Mouse (Mus musculus) ES-Bruce4 (cell line): ENCODE data around the gene Ugdh. TPM values are rescaled to one million over a fixed set of nuclear protein-coding genes. Genes with fewer than 3 reads are reported as not detected.

Experiments
- H3K27ac ChIP-seq: 2 replicates; pipeline ENCODE4 v1.5.1; 2012; ENCODE audit warnings: low read length, inconsistent platforms; ENCODE audit not compliant: insufficient read depth
- H3K27me3 ChIP-seq: 2 replicates; pipeline ENCODE4 v1.6.1; 2012; ENCODE audit warnings: mild to moderate bottlenecking, low read length, inconsistent platforms; ENCODE audit not compliant: control insufficient read depth, poor library complexity, insufficient read depth, severe bottlenecking
- H3K36me3 ChIP-seq: 2 replicates; pipeline ENCODE4 v1.6.1; 2012; ENCODE audit warnings: inconsistent platforms, mild to moderate bottlenecking, low read length, moderate library complexity; ENCODE audit not compliant: control insufficient read depth, poor library complexity, insufficient read depth, severe bottlenecking
- H3K4me1 ChIP-seq: one replicate; pipeline ENCODE4 v1.8.1; 2011; ENCODE audit warnings: low read length; ENCODE audit not compliant: control insufficient read depth, insufficient read depth
- H3K4me3 ChIP-seq: 2 replicates; pipeline ENCODE4 v1.5.1; 2011; ENCODE audit warnings: low read depth, mild to moderate bottlenecking, low read length
- H3K9ac ChIP-seq: 2 replicates; pipeline ENCODE4 v1.6.1; 2012; ENCODE audit warnings: low read depth, mild to moderate bottlenecking, inconsistent platforms; ENCODE audit not compliant: poor library complexity, severe bottlenecking
- H3K9me3 ChIP-seq: replicated peaks from 2 replicates; pipeline ENCODE4 v1.6.1; 2012; ENCODE audit warnings: mild to moderate bottlenecking, low read length, inconsistent platforms; ENCODE audit not compliant: control insufficient read depth, poor library complexity, insufficient read depth, severe bottlenecking
- CTCF ChIP-seq: IDR thresholded peaks from one replicate; pipeline ENCODE4 v1.8.1; 2011; ENCODE audit warnings: low read depth, low read length
- EP300 ChIP-seq: IDR thresholded peaks from 2 replicates; pipeline ENCODE4 v1.6.1; 2011; ENCODE audit warnings: low read depth, low read length; ENCODE audit not compliant: insufficient read depth
- POLR2A ChIP-seq: IDR thresholded peaks from one replicate; pipeline ENCODE4 v1.8.1; 2011; ENCODE audit warnings: low read length; ENCODE audit not compliant: insufficient read depth
- polyA plus RNA-seq: library from polyadenylated mRNA; stranded (reverse); fragments of >200 nt; gene quantifications from 2 replicates; pipeline ENCODE4 v1.2.4, GENCODE M21; 2011; ENCODE audit warnings: low read depth; ENCODE audit not compliant: missing spikeins, insufficient read depth, insufficient read length

Gene Ugdh
- polyA plus RNA-seq, 1 experiment = 31.4 TPM

- H3K4me3 ChIP-seq = no peak overlapping the region
- H3K9ac ChIP-seq = no peak overlapping the region
- H3K27ac ChIP-seq = no peak overlapping the region
- H3K27me3 ChIP-seq = no peaks in the 10 kb centered on the region
- H3K36me3 ChIP-seq = peaks cover 2% of the 10 kb centered on the region; the same call in 1 of the 2 replicates
- H3K4me1 ChIP-seq = no peaks in the 10 kb centered on the region
- TF ChIP-seq POLR2A = no peak
- TF ChIP-seq CTCF = peak; percentile 65
- no peak for TF ChIP-seq EP300
- H3K9me3 ChIP-seq = no peaks in the 10 kb centered on the region
These were observed 34.3 kb downstream of the Ugdh start for GRCm38 (mm10) chr5:65401251-65401994.

GRCm38 (mm10) chr5:65394425-65394824, 41.3 kb downstream of the Ugdh start:
- H3K4me3 ChIP-seq = no peak overlapping the region
- TF ChIP-seq EP300 = no peak
- TF ChIP-seq CTCF = no peak
- TF ChIP-seq POLR2A = no peak
- H3K9me3 ChIP-seq = no peaks in the 10 kb centered on the region
- peaks cover 17% of the 10 kb centered on the region for H3K36me3 ChIP-seq
- H3K27me3 ChIP-seq = no peaks in the 10 kb centered on the region
- H3K27ac ChIP-seq = no peak overlapping the region
- no peak overlapping the region for H3K9ac ChIP-seq
- H3K4me1 ChIP-seq = no peaks in the 10 kb centered on the region

- Histone ChIP-seq H3K9ac (peak overlapping the region; percentile 43), H3K4me1 (no peaks in the 10 kb centered on the region), H3K4me3 (peak overlapping the region; percentile 64), H3K27me3 (no peaks in the 10 kb centered on the region), H3K27ac (no peak overlapping the region), H3K9me3 (no peaks in the 10 kb centered on the region), H3K36me3 (peaks cover 36% of the 10 kb centered on the region)
- TF ChIP-seq EP300 (no peak), POLR2A (no peak), CTCF (no peak)
These were observed 44.0 kb downstream of the Ugdh start for GRCm38 (mm10) chr5:65391753-65392152.

- H3K4me3 ChIP-seq = peak within 1 kb of the TSS; percentile 95
- TF ChIP-seq EP300 (peak; percentile 9; the same call in 1 of the 2 replicates), POLR2A (no peak)
- peaks cover 36% of the 10 kb centered on the region for H3K36me3 ChIP-seq
These were observed 44.8 kb downstream of the Ugdh start, which contains the start of the genes Rpl9 and Lias for GRCm38 (mm10) chr5:65390648-65391644. TSS of gene Rpl9 (minus strand) at chr5:65391444. TSS of gene Lias (plus strand) at chr5:65391497.

GRCm38 (mm10) chr5:65387008-65387867, 48.5 kb downstream of the Ugdh start:
- no peak overlapping the region; the same call in 1 of the 2 replicates for H3K27ac ChIP-seq
- H3K27me3 ChIP-seq = no peaks in the 10 kb centered on the region
- TF ChIP-seq EP300 (no peak), CTCF (no peak), POLR2A (no peak)
- H3K9me3 ChIP-seq = no peaks in the 10 kb centered on the region
- H3K36me3 ChIP-seq = peaks cover 34% of the 10 kb centered on the region
- no peak overlapping the region for H3K4me3 ChIP-seq
- H3K4me1 ChIP-seq = no peaks in the 10 kb centered on the region
- H3K9ac ChIP-seq = no peak overlapping the region

More at GRCm38 (mm10) chr5:65390648-65391644, 44.8 kb downstream of the Ugdh start, which contains the start of the genes Rpl9 and Lias:
- peak within 1 kb of the TSS; percentile 93 for H3K9ac ChIP-seq
- no peaks in the 10 kb centered on the region for H3K27me3 ChIP-seq
- no peaks in the 10 kb centered on the region for H3K4me1 ChIP-seq
- H3K27ac ChIP-seq = peak within 1 kb of the TSS; percentile 31
- H3K9me3 ChIP-seq = no peaks in the 10 kb centered on the region
